Mouse (Mus musculus): Measurements from ENCODE around the gene Acbd4. TPM values are rescaled to one million over a fixed set of nuclear protein-coding genes. Genes with fewer than 3 reads are reported as not detected.

The Acbd4 gene
- total and polyA plus RNA-seq, 3 experiments, result 16.6 to 18.3 TPM; not detected in 1

DNA sequence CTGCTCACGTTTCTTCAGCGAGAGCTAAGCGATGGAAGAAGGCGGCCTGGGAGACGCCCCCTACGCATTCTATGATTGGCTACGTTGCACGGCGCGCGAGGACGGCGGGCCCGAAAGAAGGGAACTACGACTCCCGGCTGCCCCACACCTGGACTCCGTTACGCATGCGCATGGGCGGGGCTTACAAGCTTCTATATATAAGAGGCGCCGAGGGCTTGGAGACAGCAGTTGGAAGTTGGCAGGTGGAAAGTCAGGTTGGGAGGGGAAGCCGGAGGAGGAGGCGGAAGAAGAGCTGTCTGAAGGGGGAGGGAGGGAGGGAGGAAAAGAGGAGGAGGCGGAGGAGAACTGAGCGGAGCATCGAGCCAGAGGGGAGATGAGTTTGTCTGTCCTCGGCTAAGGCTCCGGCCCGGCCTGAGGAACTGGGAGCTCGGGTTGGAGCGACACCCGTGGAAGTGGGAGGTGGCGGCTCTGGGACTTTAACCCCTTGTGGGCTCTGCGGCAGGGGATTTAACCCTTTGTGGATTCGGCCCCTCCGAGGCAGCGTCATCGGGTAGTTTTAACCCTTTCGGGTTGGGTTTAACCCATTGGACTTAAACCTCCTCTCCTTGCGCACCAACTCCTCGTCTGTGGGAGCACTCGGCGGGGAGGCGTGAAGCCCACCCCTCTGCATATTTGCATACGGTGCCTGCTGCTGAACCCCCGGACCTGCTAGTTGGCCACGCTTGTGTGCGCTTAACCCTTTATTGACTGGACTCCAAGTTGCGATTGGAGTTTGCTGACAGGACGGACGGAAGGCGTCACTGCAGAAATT, 14.7 kb downstream of the Acbd4 start, which contains the start of gene Hexim1:
TSS of gene Hexim1 (plus strand) at position 224 of the 811 bp plus-strand sequence.
- Histone ChIP-seq H3K79me2 (ENCODE audit: control insufficient read depth, insufficient read depth, low read length, poor library complexity) (peaks cover 29% of the 10 kb centered on the region), H3K27ac (ENCODE audit: control insufficient read depth, low read depth, low read length) (peak within 1 kb of the TSS; percentile 95), H3K9ac (ENCODE audit: control insufficient read depth, low read depth, low read length, poor library complexity, severe bottlenecking) (peak within 1 kb of the TSS; percentile 96), H3K27me3 (ENCODE audit: control insufficient read depth in 1 of 2, insufficient read depth in 2 of 2, low read length in 2 of 2) (no peaks in the 10 kb centered on the region), H3K36me3 (ENCODE audit: control insufficient read depth in 1 of 2, insufficient read depth in 2 of 2, low read length in 2 of 2) (peaks cover 0 to 16% of the 10 kb centered on the region in 2 experiments; a peak in 2 of 4 replicates), H3K4me3 (ENCODE audit: control insufficient read depth in 1 of 2, insufficient read depth in 1 of 2, low read depth in 2 of 2, low read length in 2 of 2) (peak within 1 kb of the TSS; percentile 61 to 85), H3K4me1 (ENCODE audit: control insufficient read depth in 1 of 2, insufficient read depth in 2 of 2, low read length in 2 of 2) (peaks cover 7 to 8% of the 10 kb centered on the region in 2 experiments; a peak in 3 of 4 replicates), H3K9me3 (replicated peaks; ENCODE audit: insufficient read depth, low read length) (no peaks in the 10 kb centered on the region)
- DNase-seq (ENCODE audit: low read depth, low spot score), result peak; percentile 100
- no peak for TF ChIP-seq GATA1 (IDR thresholded peaks at IDR 0.05; ENCODE audit: low read depth, low read length)
- TF ChIP-seq NELFE (IDR thresholded peaks at IDR 0.05; ENCODE audit: low read depth, low read length), result peak; percentile 99
- TF ChIP-seq MAFK (IDR thresholded peaks at IDR 0.05; ENCODE audit: borderline replicate concordance, low read depth, low read length), result no peak
- peak; percentile 95; the same call in 1 of the 2 replicates for TF ChIP-seq UBTF (IDR thresholded peaks at IDR 0.05; ENCODE audit: borderline replicate concordance, insufficient read depth, low read depth, low read length)
- no peak for TF ChIP-seq JUND (IDR thresholded peaks at IDR 0.05; ENCODE audit: low read depth, low read length)
- TF ChIP-seq POLR2A (IDR thresholded peaks at IDR 0.05; ENCODE audit: control insufficient read depth in 1 of 2, insufficient read depth in 1 of 2, low read depth in 1 of 2, low read length in 2 of 2, poor library complexity in 1 of 2), result peak; percentile 99 to 100
- no peak for TF ChIP-seq USF2 (IDR thresholded peaks at IDR 0.05; ENCODE audit: borderline replicate concordance in 1 of 2, insufficient read depth in 1 of 2, low read depth in 1 of 2, low read length in 2 of 2)
- peak; percentile 98 for TF ChIP-seq TBP (IDR thresholded peaks at IDR 0.05; ENCODE audit: low read depth, low read length)
- no peak for TF ChIP-seq GABPA (IDR thresholded peaks at IDR 0.05; ENCODE audit: low read depth, low read length)
- TF ChIP-seq MEF2A (IDR thresholded peaks at IDR 0.05; ENCODE audit: extremely low read depth, insufficient replicate concordance, low read depth, low read length, poor library complexity, severe bottlenecking), result no peak
- TF ChIP-seq E2F4 (IDR thresholded peaks at IDR 0.05; ENCODE audit: borderline replicate concordance, low read depth, low read length), result no peak; the same call in 1 of the 2 replicates
- TF ChIP-seq ETS1 (IDR thresholded peaks at IDR 0.05; ENCODE audit: low read depth, low read length), result peak; percentile 46; the same call in 1 of the 2 replicates
- TF ChIP-seq CHD2 (IDR thresholded peaks at IDR 0.05; ENCODE audit: low read length), result no peak
- peak; percentile 67 for TF ChIP-seq USF1 (IDR thresholded peaks at IDR 0.05; ENCODE audit: low read depth, low read length)
- TF ChIP-seq RCOR1 (IDR thresholded peaks at IDR 0.05; ENCODE audit: low read depth, low read length), result no peak
- TF ChIP-seq ELF1 (IDR thresholded peaks at IDR 0.05; ENCODE audit: low read depth, low read length), result peak; percentile 93
- peak; percentile 62 for TF ChIP-seq ZNF384 (IDR thresholded peaks at IDR 0.05; ENCODE audit: low read depth, low read length)
- TF ChIP-seq EP300 (IDR thresholded peaks at IDR 0.05; ENCODE audit: low read depth in 1 of 2, low read length in 2 of 2), result peak in 1 of 2 experiments; percentile 54; a peak in 1 of 4 replicates
- TF ChIP-seq MYC (IDR thresholded peaks at IDR 0.05; ENCODE audit: low read depth, low read length), result peak; percentile 1; the same call in 1 of the 2 replicates
- TF ChIP-seq TCF12 (IDR thresholded peaks at IDR 0.05; ENCODE audit: low read depth, low read length), result peak; percentile 88
- no peak for TF ChIP-seq MAX (IDR thresholded peaks at IDR 0.05; ENCODE audit: low read length)
- TF ChIP-seq MYB (IDR thresholded peaks at IDR 0.05; ENCODE audit: low read depth, low read length), result peak; percentile 78
- peak; percentile 23; the same call in 1 of the 2 replicates for TF ChIP-seq BHLHE40 (IDR thresholded peaks at IDR 0.05; ENCODE audit: borderline replicate concordance, low read depth, low read length)
- peak; percentile 77; the same call in 1 of the 2 replicates for TF ChIP-seq KAT2A (conservative IDR thresholded peaks at IDR 0.05; ENCODE audit: low read depth, low read length)
- no peak for TF ChIP-seq SMC3 (IDR thresholded peaks at IDR 0.05; ENCODE audit: low read depth, low read length)
- TF ChIP-seq CTCF (IDR thresholded peaks at IDR 0.05 in 2 of 3, conservative IDR thresholded peaks at IDR 0.05 in 1 of 3; ENCODE audit: control insufficient read depth in 1 of 3, insufficient read depth in 1 of 3, low read depth in 2 of 3, low read length in 3 of 3, poor library complexity in 1 of 3, severe bottlenecking in 1 of 3), result no peak
- TF ChIP-seq TAL1 (IDR thresholded peaks at IDR 0.05; ENCODE audit: low read length), result no peak
- 0 out of 2 replicates have a peak, but pooled peaks have one; percentile 14 for TF ChIP-seq CHD1 (IDR thresholded peaks at IDR 0.05; ENCODE audit: low read depth, low read length)
- peak; percentile 100 for TF ChIP-seq POLR2AphosphoS2 (IDR thresholded peaks at IDR 0.05; ENCODE audit: low read length)
- TF ChIP-seq MXI1 (IDR thresholded peaks at IDR 0.05; ENCODE audit: low read depth, low read length), result no peak
- TF ChIP-seq ZKSCAN1 (IDR thresholded peaks at IDR 0.05; ENCODE audit: low read depth, low read length), result no peak
- TF ChIP-seq HCFC1 (IDR thresholded peaks at IDR 0.05; ENCODE audit: low read depth, low read length), result peak; percentile 93
- TF ChIP-seq ZC3H11A (IDR thresholded peaks at IDR 0.05; ENCODE audit: low read depth, low read length), result no peak
- peak; percentile 99 for TF ChIP-seq MAZ (IDR thresholded peaks at IDR 0.05; ENCODE audit: low read depth, low read length)
- TF ChIP-seq SIN3A (IDR thresholded peaks at IDR 0.05; ENCODE audit: low read length), result peak; percentile 84

All from MEL (cell line).